Mouse (Mus musculus) cortical plate, adult 2 months (tissue): ENCODE measurements at regions not wholly inside any gene's neighbourhood (a gene's known extent, or its start where the extent isn't known, plus 50 kb on each side); places are given as distances from the start of the nearest gene placed in this dataset.

Source experiments
- H3K27ac ChIP-seq: fragments of 200-500 bp; 2 replicates; pipeline ENCODE4 v1.5.1; 2012; ENCODE audit warnings: low read length, control low read depth, inconsistent platforms; ENCODE audit not compliant: insufficient read depth
- H3K4me1 ChIP-seq: fragments of 200-500 bp; 2 replicates; pipeline ENCODE4 v1.6.1; 2011; ENCODE audit warnings: low read length; ENCODE audit not compliant: control insufficient read depth, insufficient read depth
- H3K4me3 ChIP-seq: fragments of 200-500 bp; 2 replicates; pipeline ENCODE4 v1.5.1; 2011; ENCODE audit warnings: mild to moderate bottlenecking, low read length, control low read depth; ENCODE audit not compliant: insufficient read depth
- CTCF ChIP-seq: fragments of 200-500 bp; IDR thresholded peaks from 2 replicates; pipeline ENCODE4 v1.5.1; 2011; ENCODE audit warnings: mild to moderate bottlenecking, control low read depth, low read length; ENCODE audit not compliant: insufficient read depth; ENCODE audit errors: extremely low read depth
- POLR2A ChIP-seq: fragments of 200-500 bp; IDR thresholded peaks from 2 replicates; pipeline ENCODE4 v1.6.1; 2011; ENCODE audit warnings: mild to moderate bottlenecking, low read length, control low read depth; ENCODE audit not compliant: insufficient read depth; ENCODE audit errors: extremely low read depth

- Histone ChIP-seq H3K4me3 (no peak overlapping the region), H3K27ac (no peak overlapping the region), H3K4me1 (peaks cover 3% of the 10 kb centered on the region; the same call in 1 of the 2 replicates)
- TF ChIP-seq POLR2A (no peak), CTCF (no peak)
These were observed 182.3 kb upstream of the Jade1 start for GRCm38 (mm10) chr3:41373198-41373597.

GRCm38 (mm10) chr3:41368351-41369101, 187.0 kb upstream of the Jade1 start:
- Histone ChIP-seq H3K4me1 (no peaks in the 10 kb centered on the region), H3K4me3 (no peak overlapping the region), H3K27ac (no peak overlapping the region)
- no peak for TF ChIP-seq CTCF
- TF ChIP-seq POLR2A, result no peak

GRCm38 (mm10) chr3:41366764-41367163, 188.8 kb upstream of the Jade1 start:
- TF ChIP-seq CTCF (no peak), POLR2A (no peak)
- H3K27ac ChIP-seq, result no peak overlapping the region
- no peaks in the 10 kb centered on the region for H3K4me1 ChIP-seq
- H3K4me3 ChIP-seq, result no peak overlapping the region

- no peak overlapping the region for H3K4me3 ChIP-seq
- H3K4me1 ChIP-seq, result no peaks in the 10 kb centered on the region
- TF ChIP-seq POLR2A, result no peak
- TF ChIP-seq CTCF, result no peak
- no peak overlapping the region for H3K27ac ChIP-seq
These were observed 189.3 kb upstream of the Jade1 start for GRCm38 (mm10) chr3:41366264-41366663.

GRCm38 (mm10) chr3:41365145-41365830, 190.2 kb upstream of the Jade1 start:
- TF ChIP-seq POLR2A (no peak), CTCF (no peak)
- no peaks in the 10 kb centered on the region for H3K4me1 ChIP-seq
- H3K27ac ChIP-seq, result no peak overlapping the region
- H3K4me3 ChIP-seq, result no peak overlapping the region

- Histone ChIP-seq H3K4me3 (no peak overlapping the region), H3K4me1 (no peaks in the 10 kb centered on the region), H3K27ac (no peak overlapping the region)
- no peak for TF ChIP-seq CTCF
- no peak for TF ChIP-seq POLR2A
These were observed 191.6 kb upstream of the Jade1 start for GRCm38 (mm10) chr3:41363947-41364346.

- Histone ChIP-seq H3K27ac (no peak overlapping the region), H3K4me1 (no peaks in the 10 kb centered on the region), H3K4me3 (no peak overlapping the region)
- no peak for TF ChIP-seq POLR2A
- TF ChIP-seq CTCF, result no peak
These were observed 195.3 kb upstream of the Jade1 start for GRCm38 (mm10) chr3:41360231-41360630.

- H3K4me3 ChIP-seq, result no peak overlapping the region
- H3K4me1 ChIP-seq, result no peaks in the 10 kb centered on the region
- H3K27ac ChIP-seq, result no peak overlapping the region
These were observed 196.1 kb upstream of the Jade1 start for GRCm38 (mm10) chr3:41359458-41359857.

GRCm38 (mm10) chr3:41353021-41353420, 202.5 kb upstream of the Jade1 start:
- no peak for TF ChIP-seq POLR2A
- TF ChIP-seq CTCF, result no peak
- Histone ChIP-seq H3K27ac (no peak overlapping the region), H3K4me3 (no peak overlapping the region), H3K4me1 (no peaks in the 10 kb centered on the region)

More at GRCm38 (mm10) chr3:41359458-41359857, 196.1 kb upstream of the Jade1 start:
- TF ChIP-seq POLR2A (no peak), CTCF (no peak)

GRCm38 (mm10) chr3:41351786-41352185, 203.7 kb upstream of the Jade1 start:
- no peak overlapping the region for H3K27ac ChIP-seq
- H3K4me1 ChIP-seq, result no peaks in the 10 kb centered on the region
- no peak for TF ChIP-seq POLR2A
- no peak for TF ChIP-seq CTCF
- H3K4me3 ChIP-seq, result no peak overlapping the region
